Mouse (Mus musculus) adrenal gland (tissue): ENCODE results near the gene Adgrf1.

Experiments used
- intact Hi-C: fragments of 180-260 bp; cut with DNase I; formaldehyde crosslinking; loops from one replicate; pipeline ENCODE4 v1.15.1; 2025
- long read RNA-seq, 2 experiments: library from polyadenylated mRNA; unstranded; transcript quantifications; one replicate each; pipeline ENCODE4 v2.0.0; 2020; ENCODE audit warnings: borderline replicate concordance in 1 of 2; ENCODE audit not compliant: insufficient replicate concordance in 1 of 2

Gene Adgrf1
- long read RNA-seq, experiment 1: 0 reads
- long read RNA-seq, experiment 2: 0 reads

GRCm38 (mm10) chr17:43270161-43270560 is at the start of gene Adgrf1:
Gene Adgrf1, plus strand, starts transcription at chr17:43270329.
- intact Hi-C loops: no loop called here

- intact Hi-C loops: no loop called here
Observed at GRCm38 (mm10) chr17:43226101-43226500, 44.0 kb upstream of the Adgrf1 start.

- intact Hi-C loops: loop anchor here (2.0 kb wide), 1 partner anchor 217 kb away; no protein-coding TSS in a partner anchor
Observed at GRCm38 (mm10) chr17:43229621-43230513, 40.3 kb upstream of the Adgrf1 start.

GRCm38 (mm10) chr17:43230821-43231220 is 39.3 kb upstream of the Adgrf1 start:
- intact Hi-C loops: no loop called here

GRCm38 (mm10) chr17:43232769-43233168 is 37.4 kb upstream of the Adgrf1 start:
- intact Hi-C loops: no loop called here

- intact Hi-C loops: no loop called here
Observed at GRCm38 (mm10) chr17:43236656-43237250, 33.4 kb upstream of the Adgrf1 start.

- intact Hi-C loops: no loop called here
Observed at GRCm38 (mm10) chr17:43239035-43239434, 31.1 kb upstream of the Adgrf1 start.

- intact Hi-C loops: no loop called here
Observed at GRCm38 (mm10) chr17:43241134-43241533, 29.0 kb upstream of the Adgrf1 start.

GRCm38 (mm10) chr17:43242609-43243008 is 27.5 kb upstream of the Adgrf1 start:
- intact Hi-C loops: no loop called here

GRCm38 (mm10) chr17:43245364-43245763 is 24.8 kb upstream of the Adgrf1 start:
- intact Hi-C loops: no loop called here

- intact Hi-C loops: no loop called here
Observed at GRCm38 (mm10) chr17:43247245-43247644, 22.9 kb upstream of the Adgrf1 start.

GRCm38 (mm10) chr17:43249645-43250044 is 20.5 kb upstream of the Adgrf1 start:
- intact Hi-C loops: no loop called here

GRCm38 (mm10) chr17:43251249-43252125 is 18.6 kb upstream of the Adgrf1 start:
- intact Hi-C loops: no loop called here

GRCm38 (mm10) chr17:43252846-43253245 is 17.3 kb upstream of the Adgrf1 start:
- intact Hi-C loops: no loop called here

GRCm38 (mm10) chr17:43254261-43254660 is 15.9 kb upstream of the Adgrf1 start:
- intact Hi-C loops: no loop called here

- intact Hi-C loops: no loop called here
Observed at GRCm38 (mm10) chr17:43256536-43257135, 13.5 kb upstream of the Adgrf1 start.

GRCm38 (mm10) chr17:43257699-43258098 is 12.4 kb upstream of the Adgrf1 start:
- intact Hi-C loops: no loop called here

- intact Hi-C loops: no loop called here
Observed at GRCm38 (mm10) chr17:43261937-43262336, 8.2 kb upstream of the Adgrf1 start.

- intact Hi-C loops: loop anchor here (1.0 to 5.0 kb wide), 2 partner anchors 194 to 348 kb away; no protein-coding TSS in a partner anchor
Observed at GRCm38 (mm10) chr17:43264739-43265138, 5.4 kb upstream of the Adgrf1 start.

- intact Hi-C loops: loop anchor here (1.0 to 5.0 kb wide), 2 partner anchors 193 to 347 kb away; no protein-coding TSS in a partner anchor
Observed at GRCm38 (mm10) chr17:43265178-43265837, 4.8 kb upstream of the Adgrf1 start.
